Mouse (Mus musculus): ENCODE data around the gene Eefsec. TPM values are rescaled to one million over a fixed set of nuclear protein-coding genes. Genes with fewer than 3 reads are reported as not detected.
A peak's percentile ranks its signal among the peaks of the same experiment; 100 is the strongest.

Eefsec gene
- polyA plus RNA-seq, 1 experiment from 2014 or later, result 37.7 TPM

GRCm38 (mm10) chr6:88251396-88251795, 194.9 kb downstream of the Eefsec start:
- no peaks in the 10 kb centered on the region for H3K9me3 ChIP-seq
- no peak overlapping the region for H3K4me3 ChIP-seq
- H3K36me3 ChIP-seq, result no peaks in the 10 kb centered on the region
- 95% methylated on average over 1 of the region's 1 CpGs for WGBS
- ATAC-seq (ENCODE audit: borderline replicate concordance, extremely low read depth, low FRiP score, low TSS enrichment), result no peak
- H3K27ac ChIP-seq, result no peak overlapping the region
- no peak overlapping the region for H3K4me2 ChIP-seq
- no peak overlapping the region for H3K9ac ChIP-seq
- H3K4me1 ChIP-seq, result no peaks in the 10 kb centered on the region
- no peaks in the 10 kb centered on the region for H3K27me3 ChIP-seq

GRCm38 (mm10) chr6:88249231-88249630, 197.1 kb downstream of the Eefsec start:
- Histone ChIP-seq H3K9ac (no peak overlapping the region), H3K4me3 (no peak overlapping the region), H3K4me1 (no peaks in the 10 kb centered on the region), H3K9me3 (no peaks in the 10 kb centered on the region), H3K36me3 (no peaks in the 10 kb centered on the region), H3K4me2 (no peak overlapping the region), H3K27ac (no peak overlapping the region), H3K27me3 (no peaks in the 10 kb centered on the region)
- no peak for ATAC-seq (ENCODE audit: borderline replicate concordance, extremely low read depth, low FRiP score, low TSS enrichment)
- 76% methylated on average over 1 of the region's 1 CpGs for WGBS

GRCm38 (mm10) chr6:88242604-88243003, 203.7 kb downstream of the Eefsec start:
- Histone ChIP-seq H3K9me3 (no peaks in the 10 kb centered on the region), H3K4me1 (no peaks in the 10 kb centered on the region), H3K27ac (no peak overlapping the region), H3K9ac (no peak overlapping the region), H3K36me3 (no peaks in the 10 kb centered on the region), H3K4me2 (no peak overlapping the region), H3K27me3 (peaks cover 6% of the 10 kb centered on the region; the same call in 1 of the 2 replicates), H3K4me3 (no peak overlapping the region)
- WGBS, result 3% methylated on average over 15 of the region's 15 CpGs
- peak; percentile 43; the same call in 1 of the 2 replicates for ATAC-seq (ENCODE audit: borderline replicate concordance, extremely low read depth, low FRiP score, low TSS enrichment)

GRCm38 (mm10) chr6:88236513-88236912, 209.8 kb downstream of the Eefsec start:
- no peak overlapping the region for H3K4me3 ChIP-seq
- peak overlapping the region; percentile 31; the same call in 1 of the 2 replicates for H3K4me2 ChIP-seq
- H3K27ac ChIP-seq, result no peak overlapping the region
- H3K27me3 ChIP-seq, result peaks cover 25% of the 10 kb centered on the region
- no peaks in the 10 kb centered on the region for H3K36me3 ChIP-seq
- peak; percentile 35; the same call in 1 of the 2 replicates for ATAC-seq (ENCODE audit: borderline replicate concordance, extremely low read depth, low FRiP score, low TSS enrichment)
- H3K4me1 ChIP-seq, result peaks cover 29% of the 10 kb centered on the region
- no peaks in the 10 kb centered on the region for H3K9me3 ChIP-seq
- no peak overlapping the region for H3K9ac ChIP-seq
- WGBS, result 14% methylated on average over 7 of the region's 7 CpGs

- ATAC-seq (ENCODE audit: borderline replicate concordance, extremely low read depth, low FRiP score, low TSS enrichment), result no peak
Measured at GRCm38 (mm10) chr6:88235983-88236382, 210.4 kb downstream of the Eefsec start.

GRCm38 (mm10) chr6:88235461-88235860, 210.9 kb downstream of the Eefsec start:
- no peak overlapping the region for H3K27ac ChIP-seq
- ATAC-seq (ENCODE audit: borderline replicate concordance, extremely low read depth, low FRiP score, low TSS enrichment), result no peak
- peaks cover 25% of the 10 kb centered on the region for H3K27me3 ChIP-seq
- no peak overlapping the region for H3K9ac ChIP-seq
- WGBS, result 28% methylated on average over 8 of the region's 8 CpGs
- H3K4me3 ChIP-seq, result no peak overlapping the region
- H3K4me1 ChIP-seq, result peaks cover 29% of the 10 kb centered on the region
- H3K9me3 ChIP-seq, result no peaks in the 10 kb centered on the region
- no peak overlapping the region for H3K4me2 ChIP-seq
- H3K36me3 ChIP-seq, result no peaks in the 10 kb centered on the region

More at GRCm38 (mm10) chr6:88235983-88236382, 210.4 kb downstream of the Eefsec start:
- Histone ChIP-seq H3K27ac (no peak overlapping the region), H3K36me3 (no peaks in the 10 kb centered on the region), H3K9ac (no peak overlapping the region), H3K4me1 (peaks cover 29% of the 10 kb centered on the region), H3K27me3 (peaks cover 25% of the 10 kb centered on the region), H3K9me3 (no peaks in the 10 kb centered on the region), H3K4me3 (no peak overlapping the region), H3K4me2 (peak overlapping the region; percentile 31)
- WGBS, result 2% methylated on average over 17 of the region's 17 CpGs

- no peaks in the 10 kb centered on the region for H3K36me3 ChIP-seq
- H3K4me3 ChIP-seq, result no peak overlapping the region
- H3K4me1 ChIP-seq, result peaks cover 29% of the 10 kb centered on the region
- no peak overlapping the region for H3K4me2 ChIP-seq
- H3K27ac ChIP-seq, result 0 out of 2 replicates have a peak overlapping the region, but pooled peaks have one; percentile 19
- H3K9ac ChIP-seq, result no peak overlapping the region
- no peak for ATAC-seq (ENCODE audit: borderline replicate concordance, extremely low read depth, low FRiP score, low TSS enrichment)
- H3K27me3 ChIP-seq, result peaks cover 28% of the 10 kb centered on the region
- 57% methylated on average over 8 of the region's 8 CpGs for WGBS
- H3K9me3 ChIP-seq, result no peaks in the 10 kb centered on the region
Measured at GRCm38 (mm10) chr6:88233996-88234395, 212.3 kb downstream of the Eefsec start.

- no peak overlapping the region for H3K4me2 ChIP-seq
- H3K27ac ChIP-seq, result no peak overlapping the region
- peaks cover 24% of the 10 kb centered on the region for H3K27me3 ChIP-seq
- 53% methylated on average over 6 of the region's 6 CpGs for WGBS
- H3K9ac ChIP-seq, result no peak overlapping the region
- peaks cover 29% of the 10 kb centered on the region for H3K4me1 ChIP-seq
- no peaks in the 10 kb centered on the region for H3K36me3 ChIP-seq
- no peak for ATAC-seq (ENCODE audit: borderline replicate concordance, extremely low read depth, low FRiP score, low TSS enrichment)
- no peaks in the 10 kb centered on the region for H3K9me3 ChIP-seq
- H3K4me3 ChIP-seq, result no peak overlapping the region
Measured at GRCm38 (mm10) chr6:88232221-88232620, 214.1 kb downstream of the Eefsec start.

GRCm38 (mm10) chr6:88231821-88232220, 214.5 kb downstream of the Eefsec start:
- Histone ChIP-seq H3K27me3 (peaks cover 24% of the 10 kb centered on the region), H3K27ac (no peak overlapping the region), H3K9ac (no peak overlapping the region), H3K36me3 (no peaks in the 10 kb centered on the region), H3K9me3 (no peaks in the 10 kb centered on the region), H3K4me2 (no peak overlapping the region), H3K4me1 (peaks cover 29% of the 10 kb centered on the region), H3K4me3 (no peak overlapping the region)
- WGBS, result 63% methylated on average over 7 of the region's 7 CpGs
- ATAC-seq (ENCODE audit: borderline replicate concordance, extremely low read depth, low FRiP score, low TSS enrichment), result no peak

GRCm38 (mm10) chr6:88229221-88229620, 217.1 kb downstream of the Eefsec start:
- H3K4me2 ChIP-seq, result no peak overlapping the region
- 84% methylated on average over 12 of the region's 12 CpGs for WGBS
- H3K36me3 ChIP-seq, result no peaks in the 10 kb centered on the region
- no peaks in the 10 kb centered on the region for H3K9me3 ChIP-seq
- no peak overlapping the region for H3K4me3 ChIP-seq
- no peak for ATAC-seq (ENCODE audit: borderline replicate concordance, extremely low read depth, low FRiP score, low TSS enrichment)
- no peak overlapping the region for H3K27ac ChIP-seq
- peaks cover 11% of the 10 kb centered on the region for H3K27me3 ChIP-seq
- no peak overlapping the region for H3K9ac ChIP-seq
- H3K4me1 ChIP-seq, result peaks cover 11% of the 10 kb centered on the region

- H3K4me2 ChIP-seq, result no peak overlapping the region
- 62% methylated on average over 7 of the region's 7 CpGs for WGBS
Measured at GRCm38 (mm10) chr6:88227537-88227936, 218.8 kb downstream of the Eefsec start.

GRCm38 (mm10) chr6:88226570-88226994, 219.8 kb downstream of the Eefsec start:
- peaks cover 5% of the 10 kb centered on the region; the same call in 1 of the 2 replicates for H3K27me3 ChIP-seq
- no peak overlapping the region for H3K27ac ChIP-seq
- ATAC-seq (ENCODE audit: borderline replicate concordance, extremely low read depth, low FRiP score, low TSS enrichment), result no peak
- WGBS, result 28% methylated on average over 5 of the region's 5 CpGs
- H3K4me2 ChIP-seq, result no peak overlapping the region
- no peaks in the 10 kb centered on the region for H3K36me3 ChIP-seq
- no peaks in the 10 kb centered on the region for H3K9me3 ChIP-seq
- no peak overlapping the region for H3K9ac ChIP-seq
- no peak overlapping the region for H3K4me3 ChIP-seq
- no peaks in the 10 kb centered on the region for H3K4me1 ChIP-seq

More at GRCm38 (mm10) chr6:88227537-88227936, 218.8 kb downstream of the Eefsec start:
- no peak overlapping the region for H3K9ac ChIP-seq
- H3K4me1 ChIP-seq, result no peaks in the 10 kb centered on the region
- no peaks in the 10 kb centered on the region for H3K9me3 ChIP-seq
- H3K36me3 ChIP-seq, result no peaks in the 10 kb centered on the region
- H3K27ac ChIP-seq, result no peak overlapping the region
- peaks cover 5% of the 10 kb centered on the region; the same call in 1 of the 2 replicates for H3K27me3 ChIP-seq
- ATAC-seq (ENCODE audit: borderline replicate concordance, extremely low read depth, low FRiP score, low TSS enrichment), result no peak
- no peak overlapping the region for H3K4me3 ChIP-seq

GRCm38 (mm10) chr6:88221968-88222367, 224.4 kb downstream of the Eefsec start, which contains the start of gene Dnajb8:
Gene Dnajb8 (plus strand): TSS chr6:88222268.
- ATAC-seq (ENCODE audit: borderline replicate concordance, extremely low read depth, low FRiP score, low TSS enrichment), result no peak
- Histone ChIP-seq H3K9me3 (no peaks in the 10 kb centered on the region), H3K27ac (no peak within 1 kb of the TSS), H3K4me2 (no peak within 1 kb of the TSS), H3K36me3 (no peaks in the 10 kb centered on the region), H3K9ac (no peak within 1 kb of the TSS), H3K27me3 (no peaks in the 10 kb centered on the region), H3K4me3 (no peak within 1 kb of the TSS), H3K4me1 (no peaks in the 10 kb centered on the region)
- WGBS, result 38% methylated on average over 10 of the region's 10 CpGs

All from lung, embryonic 15.5 days (tissue).